Mouse (Mus musculus) forelimb bud, embryonic 11.5 days (tissue): ENCODE measurements around the gene Nlrx1.

Source experiments
- DNase-seq: peaks from one replicate; pipeline ENCODE4 v3.0.0-alpha.2; 2012; ENCODE audit warnings: low read depth, low spot score

Gene Nlrx1

DNA sequence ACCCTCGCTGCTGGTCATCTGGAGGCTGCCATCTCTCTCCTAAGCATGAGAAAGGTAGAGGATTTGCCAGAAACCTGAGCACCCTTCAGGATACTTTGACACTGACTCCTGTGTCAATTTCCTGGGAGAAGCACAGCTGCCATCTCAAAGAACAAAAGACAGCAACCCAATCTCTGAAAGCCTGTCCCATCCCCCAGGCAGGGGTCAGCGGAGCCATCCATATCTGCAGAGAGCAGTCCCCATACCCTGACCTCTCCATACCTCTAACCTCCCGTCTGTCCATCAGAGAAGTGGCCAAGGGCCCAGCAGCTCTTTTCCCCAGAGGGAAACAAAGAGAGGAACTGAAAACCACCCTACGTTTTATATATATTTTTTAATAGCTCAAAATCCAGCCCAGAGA, 31.8 kb downstream of the Nlrx1 start:
- DNase-seq = no peak

GRCm38 (mm10) chr9:44234479-44235427, 33.6 kb downstream of the Nlrx1 start:
- DNase-seq = peak; percentile 14

- peak; percentile 99 for DNase-seq
Observed at GRCm38 (mm10) chr9:44233802-44234478, 34.5 kb downstream of the Nlrx1 start, which contains the start of gene Cbl. Gene Cbl, minus strand, starts transcription at chr9:44234049.

- DNase-seq = peak; percentile 56
Observed at GRCm38 (mm10) chr9:44233021-44233801, 35.2 kb downstream of the Nlrx1 start.

GRCm38 (mm10) chr9:44231609-44232008, 36.8 kb downstream of the Nlrx1 start:
- DNase-seq = no peak

GRCm38 (mm10) chr9:44225993-44226392, 42.4 kb downstream of the Nlrx1 start:
- no peak for DNase-seq

DNA sequence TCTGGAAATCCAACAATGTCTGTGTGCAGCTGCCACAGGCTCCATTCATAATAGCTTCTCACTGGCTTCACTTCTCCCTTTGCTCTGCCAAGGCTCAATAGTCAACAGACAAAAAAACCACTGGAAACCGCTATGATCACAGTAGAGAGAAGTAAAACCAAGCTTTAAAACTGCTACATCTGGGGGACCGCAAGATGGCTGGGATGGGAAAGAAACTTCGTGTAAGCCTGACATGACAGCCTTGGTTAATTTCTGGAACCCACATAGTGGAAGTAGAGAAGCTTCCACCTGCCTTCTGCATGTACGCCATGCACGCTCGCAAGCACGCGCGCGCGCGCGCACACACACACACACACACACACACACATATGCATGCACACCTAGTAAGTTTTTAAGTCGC, 54.9 kb downstream of the Nlrx1 start:
- DNase-seq = no peak

DNA sequence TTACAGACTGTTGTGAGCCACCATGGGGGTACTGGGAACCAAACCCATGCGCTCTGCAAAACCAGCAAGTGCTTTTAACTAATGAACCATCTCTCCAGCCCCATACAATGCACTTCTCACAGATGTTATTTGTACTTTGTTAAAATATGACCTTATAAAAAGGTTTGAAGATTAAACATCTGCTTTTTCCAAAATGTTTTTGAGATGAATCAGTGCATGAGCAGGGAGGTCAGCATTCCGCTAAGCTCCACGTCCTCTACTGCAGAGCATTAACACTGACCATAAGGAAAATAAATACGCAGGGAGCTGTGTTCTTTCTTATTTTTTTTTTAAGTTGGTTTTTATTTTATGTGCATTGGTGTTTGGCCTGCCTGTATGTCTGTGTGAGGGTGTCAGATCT, 56.0 kb downstream of the Nlrx1 start:
- DNase-seq = no peak

- no peak for DNase-seq
Observed at GRCm38 (mm10) chr9:44209416-44209815, 59.0 kb downstream of the Nlrx1 start.

- no peak for DNase-seq
Observed at GRCm38 (mm10) chr9:44207840-44208239, 60.6 kb downstream of the Nlrx1 start.
